In the genomic region with DNA sequence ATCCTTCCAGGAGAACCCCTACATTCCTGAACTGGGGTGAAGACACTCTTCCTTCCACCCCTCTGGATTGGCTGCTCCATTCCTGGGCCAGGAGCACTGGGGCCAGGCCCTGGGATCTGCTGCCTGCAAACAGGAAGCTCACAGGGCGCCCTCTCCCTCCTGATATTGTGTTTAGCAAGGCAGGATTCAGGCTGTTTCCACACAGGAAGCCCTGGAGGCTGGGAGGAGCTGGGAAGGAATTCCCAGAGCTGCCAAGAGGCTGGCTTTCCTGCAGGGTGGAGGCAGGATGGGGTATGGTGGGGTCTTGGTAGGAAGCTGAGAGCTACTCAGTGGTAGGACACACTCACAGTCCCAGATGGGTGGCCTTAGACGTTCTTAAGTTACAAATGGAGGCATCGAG, we compare ENCODE assay signal across 8 mouse cellular contexts. TPM values are rescaled to one million over a fixed set of nuclear protein-coding genes. Genes with fewer than 3 reads are reported as not detected.
A peak's percentile ranks its signal among the peaks of the same experiment; 100 is the strongest.
DNase-seq lines count a peak whose midpoint lies in the region.

No protein-coding gene starts in this region.

- DNase-seq in spleen, postnatal 36 days (ENCODE audit: low spot score in 2 of 2) = peak; percentile 5 to 6
- DNase-seq in spleen, postnatal 4 days (ENCODE audit: low spot score in 2 of 2) = no peak
- DNase-seq in gastrocnemius, postnatal 25 days = peak; percentile 72
- peak; percentile 63 for DNase-seq in kidney, adult 18-20 months
- peak; percentile 80 to 86 for DNase-seq in lung, adult 18-20 months
- no peak for DNase-seq in natural killer cell, adult 2 months (ENCODE audit: low spot score in 2 of 2)
- DNase-seq in left cerebral cortex, adult 18-20 months (ENCODE audit: low spot score in 2 of 2) = no peak
- DNase-seq in spleen, adult 12 weeks (ENCODE audit: low spot score) = no peak

RNA-seq across cellular contexts. Expression of gene Kif26a, which starts 38.4 kb away (rescaled TPM):
- total RNA-seq in gastrocnemius, postnatal 25 days (2021) = 1 to 10 TPM; 5.3 to 5.5 TPM
- 1 to 10 TPM; 4.2 to 4.5 TPM for total RNA-seq in left cerebral cortex, adult 18-20 months (2021)

Comparison
In these comparisons a context has a peak if more than half of its experiments do, and no peak if none do; other contexts are left out.
1. DNase-seq: peak in spleen, postnatal 36 days (2 of 2), gastrocnemius, postnatal 25 days (single experiment), kidney, adult 18-20 months (single experiment) and lung, adult 18-20 months (2 of 2); none in spleen, postnatal 4 days (0 of 2), natural killer cell, adult 2 months (0 of 2), left cerebral cortex, adult 18-20 months (0 of 2) and spleen, adult 12 weeks (single experiment).